Mouse (Mus musculus): ENCODE measurements at regions not wholly inside any gene's neighbourhood (a gene's known extent, or its start where the extent isn't known, plus 50 kb on each side); places are given as distances from the start of the nearest gene placed in this dataset.

DNA sequence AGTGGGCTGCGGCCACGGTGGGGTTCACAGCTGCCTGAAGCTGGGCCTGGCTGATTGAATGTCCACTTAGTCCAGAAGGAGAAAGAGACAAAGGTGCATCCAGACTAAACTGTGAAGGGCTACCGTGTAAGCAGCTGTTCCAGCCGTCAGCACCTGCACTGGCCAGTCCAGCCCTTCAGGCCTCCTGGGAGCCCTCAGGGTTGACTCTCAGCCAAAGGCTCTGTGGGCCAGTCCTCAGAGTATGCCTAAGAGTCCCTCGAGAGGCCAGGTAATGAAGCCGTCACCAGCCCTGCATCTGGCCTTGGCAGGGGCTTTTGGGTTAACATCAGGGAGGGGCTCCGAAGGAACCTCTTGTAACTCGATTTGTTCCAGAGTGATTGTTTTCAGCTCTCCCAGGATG, 187.4 kb downstream of the Gpd2 start:
- 71% methylated on average over 8 of the region's 8 CpGs for whole genome bisulfite sequencing
- H3K9me3 ChIP-seq (replicated peaks; ENCODE audit: control insufficient read depth, low read length), result no peaks in the 10 kb centered on the region

DNA sequence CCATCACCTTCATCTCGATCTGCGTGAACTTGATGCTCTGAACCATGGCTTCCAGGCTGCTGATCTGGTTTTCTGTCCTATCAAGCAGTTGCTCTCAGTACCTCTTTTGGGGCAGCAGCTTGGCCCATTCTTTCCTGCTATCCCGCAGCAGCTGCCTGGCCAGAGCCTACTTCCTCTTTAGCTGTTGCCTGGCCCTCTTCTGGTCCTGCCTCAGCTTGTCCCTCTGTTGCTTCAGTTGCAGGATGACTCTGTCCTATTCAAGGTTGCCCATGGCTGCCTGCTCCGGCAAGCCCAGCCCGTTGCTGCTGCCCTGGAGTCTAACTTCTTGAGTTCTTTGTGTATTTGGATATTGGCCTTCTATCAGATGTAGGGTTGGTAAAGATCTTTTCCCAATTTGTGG, 188.0 kb downstream of the Gpd2 start:
- no peak for TF ChIP-seq EP300 (IDR thresholded peaks at IDR 0.05; ENCODE audit: low read depth)
- no peak for TF ChIP-seq CTCF (IDR thresholded peaks at IDR 0.05; ENCODE audit: low read depth)
- no peaks in the 10 kb centered on the region for H3K36me3 ChIP-seq (replicated peaks; ENCODE audit: control insufficient read depth, insufficient read depth, low read length)
- no peak for ATAC-seq (ENCODE audit: insufficient read depth, low read depth)
- 84% methylated on average over 5 of the region's 5 CpGs for WGBS
- no peaks in the 10 kb centered on the region for H3K4me1 ChIP-seq (ENCODE audit: control insufficient read depth, insufficient read depth)
- no peaks in the 10 kb centered on the region for H3K27me3 ChIP-seq (ENCODE audit: control insufficient read depth, insufficient read depth, low read length)
- no peak overlapping the region for H3K4me3 ChIP-seq (ENCODE audit: low read depth, low read length)
- H3K9ac ChIP-seq (replicated peaks; ENCODE audit: low read depth, low read length), result no peak overlapping the region
- H3K9me3 ChIP-seq (replicated peaks; ENCODE audit: control insufficient read depth, low read length), result no peaks in the 10 kb centered on the region
- H3K4me2 ChIP-seq (ENCODE audit: low read depth, low read length), result no peak overlapping the region
- H3K27ac ChIP-seq (ENCODE audit: low read depth), result no peak overlapping the region
- no peak for DNase-seq (ENCODE audit: low spot score)

More for the DNA sequence above, 187.4 kb downstream of the Gpd2 start:
- no peaks in the 10 kb centered on the region for H3K36me3 ChIP-seq (replicated peaks; ENCODE audit: control insufficient read depth, insufficient read depth, low read length)
- no peaks in the 10 kb centered on the region for H3K27me3 ChIP-seq (ENCODE audit: control insufficient read depth, insufficient read depth, low read length)
- TF ChIP-seq EP300 (IDR thresholded peaks at IDR 0.05; ENCODE audit: low read depth) (no peak), CTCF (IDR thresholded peaks at IDR 0.05; ENCODE audit: low read depth) (no peak)
- no peak overlapping the region for H3K4me2 ChIP-seq (ENCODE audit: low read depth, low read length)
- no peak overlapping the region for H3K9ac ChIP-seq (replicated peaks; ENCODE audit: low read depth, low read length)
- no peak overlapping the region for H3K4me3 ChIP-seq (ENCODE audit: low read depth, low read length)
- ATAC-seq (ENCODE audit: insufficient read depth, low read depth), result no peak
- DNase-seq (ENCODE audit: low spot score), result no peak
- no peaks in the 10 kb centered on the region for H3K4me1 ChIP-seq (ENCODE audit: control insufficient read depth, insufficient read depth)
- no peak overlapping the region for H3K27ac ChIP-seq (ENCODE audit: low read depth)

DNA sequence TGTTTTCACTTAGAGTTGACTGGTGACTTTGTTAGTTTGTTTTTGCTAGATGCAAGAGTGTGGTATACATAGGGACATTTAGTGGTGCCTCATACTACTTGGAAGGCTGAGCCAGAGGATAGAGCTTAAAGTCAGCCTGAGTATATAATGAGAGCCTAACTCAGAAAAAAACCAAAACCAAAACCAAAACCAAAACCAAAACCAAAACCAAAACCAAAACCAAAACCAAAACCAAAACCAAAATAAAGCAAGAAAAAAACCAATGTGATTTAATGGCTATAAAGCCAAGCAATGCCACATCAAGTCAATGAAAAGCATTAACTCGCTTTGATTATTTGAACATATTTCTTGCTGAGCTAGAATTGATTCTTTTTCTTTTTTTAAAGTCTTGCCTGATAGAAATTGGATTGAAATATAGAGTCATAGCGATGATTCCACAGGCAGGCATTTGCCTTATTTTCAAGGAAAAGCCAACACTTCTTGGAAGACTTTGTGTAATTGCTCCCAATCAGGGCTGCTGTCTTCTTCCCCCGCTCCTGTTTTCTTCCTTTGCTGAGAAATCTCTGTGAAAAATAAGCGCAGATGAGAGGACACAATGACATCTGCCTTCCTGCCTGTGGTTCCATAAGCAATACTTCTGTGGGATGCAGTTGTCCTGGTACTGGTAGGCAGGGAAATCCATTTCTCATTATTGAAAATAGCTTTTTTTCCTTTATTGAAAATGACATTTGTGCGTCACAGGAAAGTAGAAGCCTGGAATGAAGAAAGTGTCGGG, 213.7 kb downstream of the Gpd2 start:
- DNase-seq (ENCODE audit: low spot score) (no peak), ATAC-seq (ENCODE audit: insufficient read depth, low read depth) (no peak)
- Histone ChIP-seq H3K9ac (replicated peaks; ENCODE audit: low read depth, low read length) (no peak overlapping the region), H3K4me2 (ENCODE audit: low read depth, low read length) (no peak overlapping the region), H3K27ac (ENCODE audit: low read depth) (no peak overlapping the region), H3K36me3 (replicated peaks; ENCODE audit: control insufficient read depth, insufficient read depth, low read length) (no peaks in the 10 kb centered on the region), H3K9me3 (replicated peaks; ENCODE audit: control insufficient read depth, low read length) (no peaks in the 10 kb centered on the region), H3K4me3 (ENCODE audit: low read depth, low read length) (no peak overlapping the region), H3K4me1 (ENCODE audit: control insufficient read depth, insufficient read depth) (no peaks in the 10 kb centered on the region), H3K27me3 (ENCODE audit: control insufficient read depth, insufficient read depth, low read length) (no peaks in the 10 kb centered on the region)
- WGBS, result 84% methylated on average over 6 of the region's 6 CpGs
- TF ChIP-seq CTCF (IDR thresholded peaks at IDR 0.05; ENCODE audit: low read depth) (no peak), EP300 (IDR thresholded peaks at IDR 0.05; ENCODE audit: low read depth) (no peak)

DNA sequence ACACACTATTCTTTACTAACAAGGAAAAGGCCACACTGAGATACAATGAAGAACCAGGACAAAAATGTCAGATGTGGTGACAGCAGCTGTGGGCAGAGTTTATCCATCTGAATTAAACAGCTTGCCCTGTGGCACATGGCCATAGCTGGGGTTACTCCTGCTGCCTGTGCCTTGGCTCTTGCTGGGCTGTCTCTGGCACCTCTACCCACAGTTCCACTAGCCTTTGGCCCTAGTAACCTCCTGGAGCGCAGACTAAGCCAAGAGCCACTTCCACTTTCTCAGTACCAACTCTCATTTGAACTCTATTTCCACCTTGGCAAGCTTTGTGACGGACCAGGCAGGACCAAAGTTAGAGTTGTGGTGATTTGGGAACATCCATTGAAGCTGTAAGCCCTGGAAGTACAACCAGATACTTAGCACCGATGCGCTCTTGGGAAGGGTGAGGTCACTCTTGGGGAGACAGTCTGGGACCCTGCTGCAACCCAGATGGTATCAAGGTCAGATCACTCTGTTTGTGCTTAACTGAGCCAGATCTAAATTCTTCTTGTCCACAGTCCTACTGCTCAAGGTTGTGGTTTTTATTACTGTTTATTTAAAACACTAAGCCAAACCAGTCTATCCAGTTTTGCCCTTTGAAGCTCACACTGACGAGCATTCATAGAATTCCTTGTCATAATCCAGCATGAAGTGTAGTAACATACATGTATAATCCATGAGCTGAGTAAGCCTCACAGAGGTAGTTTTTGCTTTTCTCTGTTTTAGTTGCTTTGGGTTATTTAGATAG, 216.7 kb downstream of the Gpd2 start:
- Histone ChIP-seq H3K9me3 (replicated peaks; ENCODE audit: control insufficient read depth, low read length) (no peaks in the 10 kb centered on the region), H3K4me1 (ENCODE audit: control insufficient read depth, insufficient read depth) (no peaks in the 10 kb centered on the region), H3K4me3 (ENCODE audit: low read depth, low read length) (no peak overlapping the region), H3K9ac (replicated peaks; ENCODE audit: low read depth, low read length) (no peak overlapping the region), H3K4me2 (ENCODE audit: low read depth, low read length) (no peak overlapping the region), H3K27ac (ENCODE audit: low read depth) (no peak overlapping the region), H3K36me3 (replicated peaks; ENCODE audit: control insufficient read depth, insufficient read depth, low read length) (no peaks in the 10 kb centered on the region), H3K27me3 (ENCODE audit: control insufficient read depth, insufficient read depth, low read length) (no peaks in the 10 kb centered on the region)
- ATAC-seq (ENCODE audit: insufficient read depth, low read depth), result no peak
- WGBS, result 78% methylated on average over 5 of the region's 5 CpGs
- TF ChIP-seq EP300 (IDR thresholded peaks at IDR 0.05; ENCODE audit: low read depth) (no peak), CTCF (IDR thresholded peaks at IDR 0.05; ENCODE audit: low read depth) (no peak)
- no peak for DNase-seq (ENCODE audit: low spot score)

DNA sequence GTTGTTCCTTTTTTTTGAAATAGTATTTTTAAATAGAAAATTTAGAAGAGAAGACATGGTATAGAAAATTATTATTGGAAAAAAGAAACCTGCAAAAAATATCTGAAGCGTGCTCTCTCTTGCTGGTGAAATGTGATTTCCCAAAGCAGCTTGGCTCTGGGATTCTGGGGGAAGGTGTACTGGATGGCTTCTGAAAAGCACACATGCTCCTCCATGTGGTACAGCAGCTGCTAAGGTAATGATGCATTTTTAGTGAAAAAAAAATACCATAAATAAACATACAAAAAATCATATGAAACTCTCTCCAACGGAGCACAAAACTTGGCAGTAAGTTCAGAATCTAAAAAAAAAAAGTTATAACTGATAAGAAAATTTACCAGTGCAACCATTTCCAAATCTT, 222.5 kb downstream of the Gpd2 start:
- no peak overlapping the region for H3K9ac ChIP-seq (replicated peaks; ENCODE audit: low read depth, low read length)
- DNase-seq (ENCODE audit: low spot score), result no peak
- 78% methylated on average over 2 of the region's 2 CpGs for WGBS
- no peaks in the 10 kb centered on the region for H3K9me3 ChIP-seq (replicated peaks; ENCODE audit: control insufficient read depth, low read length)
- H3K27ac ChIP-seq (ENCODE audit: low read depth), result no peak overlapping the region
- ATAC-seq (ENCODE audit: insufficient read depth, low read depth), result no peak
- no peaks in the 10 kb centered on the region for H3K27me3 ChIP-seq (ENCODE audit: control insufficient read depth, insufficient read depth, low read length)
- no peak overlapping the region for H3K4me3 ChIP-seq (ENCODE audit: low read depth, low read length)
- H3K36me3 ChIP-seq (replicated peaks; ENCODE audit: control insufficient read depth, insufficient read depth, low read length), result no peaks in the 10 kb centered on the region
- no peaks in the 10 kb centered on the region for H3K4me1 ChIP-seq (ENCODE audit: control insufficient read depth, insufficient read depth)
- H3K4me2 ChIP-seq (ENCODE audit: low read depth, low read length), result no peak overlapping the region
- TF ChIP-seq EP300 (IDR thresholded peaks at IDR 0.05; ENCODE audit: low read depth) (no peak), CTCF (IDR thresholded peaks at IDR 0.05; ENCODE audit: low read depth) (no peak)
